Mouse (Mus musculus) lung, embryonic 15.5 days (tissue): Measurements from ENCODE around the gene Pam16. TPM values are rescaled to one million over a fixed set of nuclear protein-coding genes. Genes with fewer than 3 reads are reported as not detected.

Source experiments
- ATAC-seq: fragments of 200-750 bp; cut with Nextera tagmentation; 2 replicates; pipeline ENCODE4 v1.8.0; 2017; ENCODE audit warnings: moderate number of reproducible peaks, borderline replicate concordance; ENCODE audit not compliant: low FRiP score, low TSS enrichment; ENCODE audit errors: extremely low read depth
- H3K27ac ChIP-seq: fragments of 300-500 bp; sonication (generic); 2 replicates; pipeline ENCODE4 v1.5.1; 2015; ENCODE audit warnings: moderate library complexity, mild to moderate bottlenecking, inconsistent platforms
- H3K27me3 ChIP-seq: fragments of 300-500 bp; sonication (generic); 2 replicates; pipeline ENCODE4 v1.6.1; 2015; ENCODE audit warnings: inconsistent platforms
- H3K36me3 ChIP-seq: fragments of 300-500 bp; sonication (generic); 2 replicates; pipeline ENCODE4 v1.6.1; 2015; ENCODE audit warnings: inconsistent platforms
- H3K4me1 ChIP-seq: fragments of 300-500 bp; sonication (generic); 2 replicates; pipeline ENCODE4 v1.6.1; 2015; ENCODE audit warnings: inconsistent platforms
- H3K4me2 ChIP-seq: fragments of 300-500 bp; sonication (generic); 2 replicates; pipeline ENCODE4 v1.6.1; 2015; ENCODE audit warnings: inconsistent platforms, mild to moderate bottlenecking, moderate library complexity
- H3K4me3 ChIP-seq: fragments of 300-500 bp; sonication (generic); 2 replicates; pipeline ENCODE4 v1.5.1; 2015; ENCODE audit warnings: mild to moderate bottlenecking, inconsistent platforms
- H3K9ac ChIP-seq: fragments of 300-500 bp; sonication (generic); 2 replicates; pipeline ENCODE4 v1.6.1; 2015; ENCODE audit warnings: inconsistent platforms
- H3K9me3 ChIP-seq: fragments of 300-500 bp; sonication (generic); 2 replicates; pipeline ENCODE4 v1.6.1; 2016; ENCODE audit warnings: inconsistent platforms
- WGBS: fragments of 180-500 bp; shearing (Covaris S2); methylation state at CpG from one replicate; pipeline ENCODE4 v1.1.7; 2015; 5-methylcytosine and 5-hydroxymethylcytosine counted together
- polyA plus RNA-seq: library from polyadenylated mRNA; unstranded; fragments of >200 nt; fragmentation: Nextera tagmentation; extraction: Ambion mirVana; gene quantifications from 2 replicates; pipeline ENCODE4 v1.2.1, GENCODE M21; 2015

The Pam16 gene
- polyA plus RNA-seq, 1 experiment from 2014 or later, result 93.8 TPM

- Histone ChIP-seq H3K9me3 (no peaks in the 10 kb centered on the region), H3K4me2 (peak overlapping the region; percentile 63), H3K4me1 (peaks cover 80% of the 10 kb centered on the region), H3K27me3 (no peaks in the 10 kb centered on the region), H3K36me3 (peaks cover 13% of the 10 kb centered on the region), H3K27ac (peak overlapping the region; percentile 97), H3K4me3 (no peak overlapping the region), H3K9ac (peak overlapping the region; percentile 18)
- ATAC-seq, result peak; percentile 21
- 37% methylated on average over 11 of the region's 11 CpGs for WGBS
These were observed 19.1 kb upstream of the Pam16 start for GRCm38 (mm10) chr16:4643670-4644419.

- H3K4me2 ChIP-seq, result peak overlapping the region; percentile 63
- peaks cover 4% of the 10 kb centered on the region for H3K36me3 ChIP-seq
- no peaks in the 10 kb centered on the region for H3K27me3 ChIP-seq
- peak overlapping the region; percentile 64 for H3K4me3 ChIP-seq
- no peak for ATAC-seq
- H3K4me1 ChIP-seq, result peaks cover 76% of the 10 kb centered on the region
- no peaks in the 10 kb centered on the region for H3K9me3 ChIP-seq
- H3K9ac ChIP-seq, result peak overlapping the region; percentile 18; the same call in 1 of the 2 replicates
- H3K27ac ChIP-seq, result peak overlapping the region; percentile 97
- 65% methylated on average over 6 of the region's 6 CpGs for WGBS
These were observed 18.1 kb upstream of the Pam16 start for GRCm38 (mm10) chr16:4642937-4643336.

GRCm38 (mm10) chr16:4642190-4642589, 17.4 kb upstream of the Pam16 start:
- Histone ChIP-seq H3K9ac (peak overlapping the region; percentile 18; the same call in 1 of the 2 replicates), H3K27ac (peak overlapping the region; percentile 97), H3K27me3 (no peaks in the 10 kb centered on the region), H3K9me3 (no peaks in the 10 kb centered on the region), H3K4me1 (peaks cover 69% of the 10 kb centered on the region), H3K4me2 (peak overlapping the region; percentile 63), H3K36me3 (no peaks in the 10 kb centered on the region), H3K4me3 (peak overlapping the region; percentile 64)
- WGBS, result 17% methylated on average over 13 of the region's 13 CpGs
- peak; percentile 73 for ATAC-seq

GRCm38 (mm10) chr16:4641119-4641838, 16.5 kb upstream of the Pam16 start:
- 14% methylated on average over 3 of the region's 3 CpGs for WGBS
- peaks cover 59% of the 10 kb centered on the region for H3K4me1 ChIP-seq
- H3K4me3 ChIP-seq, result peak overlapping the region; percentile 64
- H3K36me3 ChIP-seq, result no peaks in the 10 kb centered on the region
- no peaks in the 10 kb centered on the region for H3K27me3 ChIP-seq
- peak overlapping the region; percentile 63 for H3K4me2 ChIP-seq
- peak overlapping the region; percentile 97 for H3K27ac ChIP-seq
- H3K9me3 ChIP-seq, result no peaks in the 10 kb centered on the region
- ATAC-seq, result peak; percentile 17; the same call in 1 of the 2 replicates
- H3K9ac ChIP-seq, result peak overlapping the region; percentile 70

- H3K4me2 ChIP-seq, result peak overlapping the region; percentile 63
- WGBS, result 1% methylated on average over 17 of the region's 17 CpGs
- H3K27ac ChIP-seq, result peak overlapping the region; percentile 97
- H3K4me1 ChIP-seq, result peaks cover 58% of the 10 kb centered on the region
- H3K36me3 ChIP-seq, result no peaks in the 10 kb centered on the region
- no peaks in the 10 kb centered on the region for H3K27me3 ChIP-seq
- ATAC-seq, result peak; percentile 9; the same call in 1 of the 2 replicates
- H3K9ac ChIP-seq, result peak overlapping the region; percentile 70
- H3K9me3 ChIP-seq, result no peaks in the 10 kb centered on the region
- H3K4me3 ChIP-seq, result peak overlapping the region; percentile 64
These were observed 15.6 kb upstream of the Pam16 start for GRCm38 (mm10) chr16:4640267-4641005.

DNA sequence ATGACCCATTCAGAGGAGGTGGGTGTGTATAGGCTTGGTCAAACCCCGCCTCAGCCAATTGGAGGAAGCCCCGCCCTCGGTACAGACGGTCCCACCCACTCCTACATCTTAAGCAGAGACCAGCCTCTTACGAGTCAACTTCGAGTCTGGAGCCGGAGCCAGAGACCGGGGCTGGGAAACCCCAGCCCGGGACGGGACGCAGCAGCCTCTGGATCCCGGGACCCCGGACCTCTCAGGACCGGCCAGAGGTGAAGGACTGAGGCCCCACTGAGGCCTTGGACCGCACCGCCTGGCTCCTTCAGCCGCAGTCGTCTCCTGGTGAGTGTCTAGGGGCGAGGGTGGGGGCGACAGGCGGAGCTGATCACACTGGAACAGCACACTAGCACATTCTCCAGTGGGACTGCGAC, 15.0 kb upstream of the Pam16 start, which contains the start of the genes Vasn and Dnaja3:
Gene Vasn, plus strand, starts transcription at position 111 of the 407 bp plus-strand sequence.
Gene Dnaja3, plus strand, starts transcription at position 159 of the 407 bp plus-strand sequence.
- Histone ChIP-seq H3K4me1 (peaks cover 54% of the 10 kb centered on the region), H3K9ac (peak within 1 kb of the TSS; percentile 70), H3K36me3 (no peaks in the 10 kb centered on the region), H3K9me3 (no peaks in the 10 kb centered on the region), H3K4me2 (peak within 1 kb of the TSS; percentile 63), H3K4me3 (peak within 1 kb of the TSS; percentile 64), H3K27ac (peak within 1 kb of the TSS; percentile 97), H3K27me3 (no peaks in the 10 kb centered on the region)
- under 1% methylated on average over 22 of the region's 22 CpGs for WGBS
- ATAC-seq, result peak; percentile 89

DNA sequence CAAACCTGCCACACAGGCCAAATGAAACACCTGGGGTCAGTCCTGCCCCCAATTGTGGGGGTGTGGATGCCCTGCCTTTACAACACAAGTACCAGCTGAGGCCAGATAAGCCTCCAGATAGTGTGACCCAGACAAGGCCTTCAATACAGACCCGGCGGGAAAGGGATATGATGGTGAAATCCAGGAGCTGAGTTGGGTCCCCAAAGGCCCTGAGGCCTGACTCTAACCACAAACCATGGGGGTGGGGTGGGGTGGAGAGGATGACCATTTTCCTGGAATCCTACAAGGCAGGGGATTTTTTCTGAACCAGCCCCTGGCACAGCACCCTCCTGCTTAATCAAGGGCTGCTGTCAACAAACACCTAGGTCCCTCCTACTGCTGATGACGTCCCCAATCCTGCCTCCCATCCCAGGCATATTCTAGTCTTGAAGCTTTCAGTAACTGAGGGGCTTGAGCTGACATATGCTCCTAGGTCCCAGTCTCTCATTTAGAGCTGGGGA, 14.2 kb upstream of the Pam16 start:
- Histone ChIP-seq H3K36me3 (no peaks in the 10 kb centered on the region), H3K4me3 (no peak overlapping the region), H3K27me3 (no peaks in the 10 kb centered on the region), H3K4me1 (peaks cover 45% of the 10 kb centered on the region), H3K9ac (no peak overlapping the region), H3K27ac (no peak overlapping the region), H3K4me2 (no peak overlapping the region), H3K9me3 (no peaks in the 10 kb centered on the region)
- WGBS, result 85% methylated on average over 3 of the region's 3 CpGs
- ATAC-seq, result no peak

- 59% methylated on average over 4 of the region's 4 CpGs for WGBS
- H3K27me3 ChIP-seq, result no peaks in the 10 kb centered on the region
- no peak overlapping the region for H3K4me3 ChIP-seq
- H3K4me1 ChIP-seq, result peaks cover 14% of the 10 kb centered on the region
- no peaks in the 10 kb centered on the region for H3K9me3 ChIP-seq
- no peak for ATAC-seq
- no peak overlapping the region for H3K4me2 ChIP-seq
- no peak overlapping the region for H3K27ac ChIP-seq
- no peaks in the 10 kb centered on the region for H3K36me3 ChIP-seq
- no peak overlapping the region for H3K9ac ChIP-seq
These were observed 11.0 kb upstream of the Pam16 start for GRCm38 (mm10) chr16:4635760-4636159.

- Histone ChIP-seq H3K9me3 (no peaks in the 10 kb centered on the region), H3K4me3 (no peak overlapping the region), H3K9ac (no peak overlapping the region), H3K27ac (no peak overlapping the region), H3K36me3 (no peaks in the 10 kb centered on the region), H3K4me1 (0 out of 2 replicates have a peak, but pooled peaks cover 11% of the 10 kb centered on the region), H3K4me2 (no peak overlapping the region), H3K27me3 (no peaks in the 10 kb centered on the region)
- 76% methylated on average over 9 of the region's 9 CpGs for WGBS
- ATAC-seq, result no peak
These were observed 9.9 kb upstream of the Pam16 start for GRCm38 (mm10) chr16:4634681-4635080.

GRCm38 (mm10) chr16:4633661-4634060, 8.9 kb upstream of the Pam16 start:
- Histone ChIP-seq H3K4me3 (no peak overlapping the region), H3K4me1 (0 out of 2 replicates have a peak, but pooled peaks cover 7% of the 10 kb centered on the region), H3K4me2 (no peak overlapping the region), H3K27ac (no peak overlapping the region), H3K36me3 (no peaks in the 10 kb centered on the region), H3K27me3 (no peaks in the 10 kb centered on the region), H3K9me3 (no peaks in the 10 kb centered on the region), H3K9ac (no peak overlapping the region)
- WGBS, result 89% methylated on average over 3 of the region's 3 CpGs
- ATAC-seq, result no peak

- no peaks in the 10 kb centered on the region for H3K27me3 ChIP-seq
- H3K9me3 ChIP-seq, result no peaks in the 10 kb centered on the region
- H3K36me3 ChIP-seq, result no peaks in the 10 kb centered on the region
- H3K4me2 ChIP-seq, result no peak overlapping the region
- H3K27ac ChIP-seq, result no peak overlapping the region
- no peak overlapping the region for H3K4me3 ChIP-seq
- 41% methylated on average over 7 of the region's 7 CpGs for WGBS
- no peak; the same call in 1 of the 2 replicates for ATAC-seq
- H3K4me1 ChIP-seq, result 0 out of 2 replicates have a peak, but pooled peaks cover 7% of the 10 kb centered on the region
- H3K9ac ChIP-seq, result no peak overlapping the region
These were observed 7.3 kb upstream of the Pam16 start for GRCm38 (mm10) chr16:4632050-4632449.
